Mouse (Mus musculus) intestine, embryonic 14.5 days (tissue): ENCODE data around the gene Lrrc8a. TPM values are rescaled to one million over a fixed set of nuclear protein-coding genes. Genes with fewer than 3 reads are reported as not detected.

Experiments
- ATAC-seq: fragments of 200-750 bp; cut with Nextera tagmentation; replicated peaks from 2 replicates; pipeline ENCODE4 v1.8.0; 2017; ENCODE audit warnings: low read depth, moderate number of reproducible peaks, moderate TSS enrichment, moderate library complexity; ENCODE audit not compliant: low FRiP score, low TSS enrichment
- DNase-seq: peaks from one replicate; pipeline ENCODE4 v3.0.0-alpha.2; 2018; ENCODE audit warnings: low spot score
- H3K27ac ChIP-seq: fragments of 300-500 bp; sonication (generic); 2 replicates; pipeline ENCODE4 v1.5.1; 2014; ENCODE audit warnings: low read depth, mild to moderate bottlenecking, control low read depth
- H3K27me3 ChIP-seq: fragments of 300-500 bp; sonication (generic); replicated peaks from 2 replicates; pipeline ENCODE4 v1.6.1; 2014; ENCODE audit warnings: low read length, control low read depth; ENCODE audit not compliant: control insufficient read depth, insufficient read depth
- H3K36me3 ChIP-seq: fragments of 300-500 bp; sonication (generic); 2 replicates; pipeline ENCODE4 v1.6.1; 2014; ENCODE audit warnings: low read length, control low read depth; ENCODE audit not compliant: control insufficient read depth, insufficient read depth
- H3K4me1 ChIP-seq: fragments of 300-500 bp; sonication (generic); replicated peaks from 2 replicates; pipeline ENCODE4 v1.6.1; 2014; ENCODE audit warnings: low read length, control low read depth, mixed read lengths; ENCODE audit not compliant: control insufficient read depth, insufficient read depth
- H3K4me2 ChIP-seq: fragments of 300-500 bp; sonication (generic); 2 replicates; pipeline ENCODE4 v1.6.1; 2014; ENCODE audit warnings: low read length
- H3K4me3 ChIP-seq: fragments of 300-500 bp; sonication (generic); 2 replicates; pipeline ENCODE4 v1.5.1; 2014; ENCODE audit warnings: low read depth, low read length, control low read depth, mixed read lengths
- H3K9ac ChIP-seq: fragments of 300-500 bp; sonication (generic); 2 replicates; pipeline ENCODE4 v1.6.1; 2014; ENCODE audit warnings: mild to moderate bottlenecking, low read length
- H3K9me3 ChIP-seq: fragments of 300-500 bp; sonication (generic); 2 replicates; pipeline ENCODE4 v1.6.1; 2016; ENCODE audit warnings: low read length, control low read depth; ENCODE audit not compliant: control insufficient read depth
- WGBS: fragments of 180-500 bp; shearing (Covaris S2); extraction: QIAGEN DNeasy Blood & Tissue Kit; methylation state at CpG from one replicate; pipeline ENCODE4 v1.1.7; 2014; 5-methylcytosine and 5-hydroxymethylcytosine counted together
- polyA plus RNA-seq: library from polyadenylated mRNA; unstranded; fragments of >200 nt; fragmentation: Nextera tagmentation; extraction: Ambion mirVana; gene quantifications from 2 replicates; pipeline ENCODE4 v1.2.1, GENCODE M21; 2014

Gene Lrrc8a
- polyA plus RNA-seq, 1 experiment from 2014 or later = 43.7 TPM

DNA sequence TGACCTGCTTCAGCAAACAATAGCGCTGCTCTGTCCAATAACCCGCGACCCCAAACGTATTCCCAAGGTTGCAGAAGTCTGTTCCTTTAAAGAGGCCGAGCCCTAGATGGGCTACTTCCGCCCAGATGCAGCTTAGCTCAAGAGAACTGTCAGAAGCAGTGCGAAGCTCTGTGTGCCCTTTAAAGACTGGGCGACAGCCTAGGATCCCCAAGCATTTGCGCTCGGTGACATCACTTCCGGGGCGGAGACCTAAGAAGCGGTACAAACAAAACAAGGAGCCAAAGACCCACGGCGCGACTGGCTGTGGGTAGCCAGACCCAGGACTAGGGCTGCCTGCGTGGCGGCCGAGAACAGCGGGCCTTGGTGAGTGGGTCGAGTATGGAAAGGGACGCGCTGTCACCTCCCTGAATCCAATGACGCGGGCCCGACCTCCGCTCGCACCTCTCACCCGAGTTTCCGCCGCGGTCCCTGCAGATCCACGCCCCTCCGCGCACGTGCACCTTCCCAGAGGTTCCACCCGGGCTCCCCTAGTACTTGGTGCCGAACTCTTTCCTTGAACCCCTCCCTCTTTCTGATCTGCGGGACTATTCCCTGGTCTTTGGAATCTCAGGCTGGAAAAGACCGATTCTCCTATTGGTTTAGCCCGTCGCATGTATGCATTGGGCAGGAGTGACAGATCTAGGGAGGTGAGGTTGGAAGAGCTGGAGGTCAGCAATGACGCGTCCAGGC, 31.7 kb upstream of the Lrrc8a start, which contains the start of gene Kyat1:
Kyat1 (minus strand) TSS at position 219 of the 729 bp plus-strand sequence.
- H3K9me3 ChIP-seq = no peaks in the 10 kb centered on the region
- peak within 1 kb of the TSS; percentile 49; the same call in 1 of the 2 replicates for H3K27ac ChIP-seq
- peak within 1 kb of the TSS; percentile 59 for H3K4me3 ChIP-seq
- DNase-seq (peak; percentile 97), ATAC-seq (peak; percentile 94)
- peak within 1 kb of the TSS; percentile 45 for H3K9ac ChIP-seq
- H3K27me3 ChIP-seq = no peaks in the 10 kb centered on the region
- H3K4me2 ChIP-seq = peak within 1 kb of the TSS; percentile 75
- under 1% methylated on average over 44 of the region's 44 CpGs for WGBS
- peaks cover 6% of the 10 kb centered on the region for H3K4me1 ChIP-seq
- H3K36me3 ChIP-seq = no peaks in the 10 kb centered on the region

DNA sequence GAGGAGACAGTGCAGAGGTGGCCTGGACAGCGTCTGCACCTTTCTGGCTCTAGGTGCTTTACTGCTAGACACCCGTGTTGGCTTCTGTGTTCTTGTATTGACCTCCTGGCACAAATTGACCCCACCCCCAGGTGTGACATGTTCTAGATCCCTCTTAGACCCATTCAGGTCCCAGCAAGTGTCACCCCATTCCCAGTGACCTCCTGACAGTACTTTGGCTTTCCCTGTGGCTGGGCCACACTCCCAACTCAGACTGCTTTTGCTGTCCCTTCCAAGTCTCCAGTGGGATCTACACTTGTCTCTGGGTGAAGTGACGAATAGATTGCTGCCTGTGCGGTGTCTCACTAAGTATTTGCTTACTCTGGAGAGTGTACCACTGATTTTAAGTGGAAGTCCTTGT, 30.1 kb upstream of the Lrrc8a start:
- no peak overlapping the region for H3K9ac ChIP-seq
- H3K4me3 ChIP-seq = no peak overlapping the region
- no peaks in the 10 kb centered on the region for H3K27me3 ChIP-seq
- WGBS = 78% methylated on average over 4 of the region's 4 CpGs
- H3K4me2 ChIP-seq = no peak overlapping the region
- DNase-seq (no peak), ATAC-seq (no peak)
- H3K27ac ChIP-seq = no peak overlapping the region
- H3K9me3 ChIP-seq = no peaks in the 10 kb centered on the region
- peaks cover 5% of the 10 kb centered on the region for H3K4me1 ChIP-seq
- no peaks in the 10 kb centered on the region for H3K36me3 ChIP-seq

DNA sequence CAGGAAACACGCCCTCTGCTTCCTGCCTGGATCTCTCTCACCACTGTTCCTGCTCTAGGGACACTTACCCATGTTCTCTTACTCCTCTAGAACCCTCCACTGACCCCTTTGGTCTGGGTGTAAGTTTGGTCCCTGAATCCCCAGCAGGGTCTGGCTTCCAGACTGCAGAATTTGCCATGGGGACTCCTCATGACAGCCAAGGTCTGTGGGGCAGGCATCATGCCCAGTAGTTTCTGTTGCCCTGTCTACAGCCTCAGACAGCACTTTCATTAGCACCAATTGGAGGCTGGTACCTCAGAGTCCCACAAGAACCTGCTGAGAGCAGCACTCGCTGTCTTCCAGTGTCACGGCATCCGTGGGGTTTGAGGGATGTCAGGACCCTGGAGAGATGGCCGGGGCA, 29.6 kb upstream of the Lrrc8a start:
- Histone ChIP-seq H3K27ac (no peak overlapping the region), H3K4me1 (peaks cover 5% of the 10 kb centered on the region), H3K4me3 (no peak overlapping the region), H3K36me3 (no peaks in the 10 kb centered on the region), H3K9me3 (no peaks in the 10 kb centered on the region), H3K27me3 (no peaks in the 10 kb centered on the region), H3K4me2 (no peak overlapping the region), H3K9ac (no peak overlapping the region)
- no peak for ATAC-seq
- no peak for DNase-seq
- 62% methylated on average over 5 of the region's 5 CpGs for WGBS

DNA sequence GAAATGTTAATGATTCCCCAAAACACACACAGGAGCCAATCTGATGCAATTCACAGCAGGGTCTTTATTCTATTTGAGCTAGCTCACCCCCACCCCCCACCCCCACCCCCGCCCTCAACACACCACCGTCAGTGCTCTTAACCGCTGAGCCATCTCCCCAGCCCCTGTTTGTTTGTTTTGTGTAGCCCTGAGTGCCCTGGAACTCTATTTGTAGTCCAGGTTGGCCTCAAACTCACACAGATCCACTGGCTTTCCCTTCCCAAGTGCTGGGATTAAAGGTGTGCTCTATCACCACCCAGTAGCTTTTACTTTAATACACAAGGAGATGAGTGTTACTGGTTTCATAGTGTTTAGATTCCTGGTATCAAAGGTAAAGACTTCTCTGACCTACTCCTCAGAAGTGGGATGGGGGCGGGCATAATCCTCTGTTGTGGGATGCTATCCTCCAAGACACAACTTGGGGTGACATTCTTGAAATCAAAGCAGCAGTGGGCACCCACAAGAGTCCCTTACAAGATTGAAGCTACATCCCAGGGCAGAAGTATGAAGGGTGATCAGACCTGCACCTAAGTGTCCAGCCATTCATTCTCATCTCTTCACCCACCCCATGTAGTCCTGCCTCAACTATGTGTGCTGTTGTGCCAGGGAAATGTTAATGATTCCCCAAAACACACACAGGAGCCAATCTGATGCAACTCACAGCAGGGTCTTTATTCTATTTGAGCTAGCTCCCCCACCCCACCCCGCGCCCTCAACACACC, 25.9 kb upstream of the Lrrc8a start:
- H3K36me3 ChIP-seq = no peaks in the 10 kb centered on the region
- WGBS = 59% methylated on average over 6 of the region's 6 CpGs
- H3K27me3 ChIP-seq = no peaks in the 10 kb centered on the region
- no peak overlapping the region for H3K4me2 ChIP-seq
- DNase-seq (no peak), ATAC-seq (no peak)
- no peak overlapping the region for H3K9ac ChIP-seq
- H3K4me3 ChIP-seq = no peak overlapping the region
- no peaks in the 10 kb centered on the region for H3K9me3 ChIP-seq
- no peak overlapping the region for H3K27ac ChIP-seq
- H3K4me1 ChIP-seq = no peaks in the 10 kb centered on the region

DNA sequence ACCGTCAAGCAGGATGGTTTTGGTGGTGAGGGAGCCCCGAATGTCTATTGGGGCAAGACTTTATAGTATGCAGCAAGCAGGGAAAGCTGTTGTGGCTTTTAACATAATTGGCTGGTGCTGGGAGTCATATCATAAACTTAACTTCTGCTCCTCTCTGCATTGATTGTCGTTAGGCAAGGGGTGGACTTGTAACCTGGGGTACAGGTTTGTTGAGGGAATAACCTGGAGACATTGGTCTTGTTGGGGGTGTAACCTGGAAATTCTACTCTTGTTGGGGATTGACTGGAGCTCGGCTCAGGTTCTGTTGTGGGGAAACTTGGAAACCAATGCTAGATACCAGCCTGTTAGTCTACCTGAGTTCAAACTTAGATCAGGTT, 25.4 kb upstream of the Lrrc8a start:
- no peaks in the 10 kb centered on the region for H3K27me3 ChIP-seq
- DNase-seq (no peak), ATAC-seq (no peak)
- no peaks in the 10 kb centered on the region for H3K36me3 ChIP-seq
- H3K9ac ChIP-seq = no peak overlapping the region
- H3K27ac ChIP-seq = no peak overlapping the region
- no peak overlapping the region for H3K4me2 ChIP-seq
- WGBS = 72% methylated on average over 4 of the region's 4 CpGs
- H3K4me1 ChIP-seq = no peaks in the 10 kb centered on the region
- no peak overlapping the region for H3K4me3 ChIP-seq
- H3K9me3 ChIP-seq = no peaks in the 10 kb centered on the region

DNA sequence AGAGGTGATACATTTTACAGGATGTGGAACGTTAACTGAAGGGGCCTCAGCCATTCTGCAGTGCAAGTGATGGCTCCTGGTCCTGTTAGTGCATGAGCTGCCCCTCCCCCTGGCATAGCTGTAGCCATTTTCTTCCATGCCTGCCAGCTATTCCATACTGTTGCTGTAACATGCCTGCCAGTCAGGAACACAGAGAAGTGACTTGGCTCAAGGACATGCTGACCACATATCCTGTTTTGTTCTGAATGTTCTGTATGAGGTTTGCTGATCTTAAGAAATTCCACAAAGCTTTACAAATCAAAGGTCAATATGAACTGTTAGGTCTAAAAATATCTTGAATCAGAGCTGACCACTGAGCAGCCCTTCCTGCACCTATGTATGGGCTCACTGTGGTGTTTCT, 24.6 kb upstream of the Lrrc8a start:
- Histone ChIP-seq H3K4me3 (no peak overlapping the region), H3K9ac (no peak overlapping the region), H3K27me3 (no peaks in the 10 kb centered on the region), H3K27ac (no peak overlapping the region), H3K9me3 (no peaks in the 10 kb centered on the region), H3K4me2 (no peak overlapping the region), H3K4me1 (no peaks in the 10 kb centered on the region), H3K36me3 (no peaks in the 10 kb centered on the region)
- no peak for DNase-seq
- no peak for ATAC-seq
- WGBS = 42% methylated on average over 1 of the region's 1 CpGs

DNA sequence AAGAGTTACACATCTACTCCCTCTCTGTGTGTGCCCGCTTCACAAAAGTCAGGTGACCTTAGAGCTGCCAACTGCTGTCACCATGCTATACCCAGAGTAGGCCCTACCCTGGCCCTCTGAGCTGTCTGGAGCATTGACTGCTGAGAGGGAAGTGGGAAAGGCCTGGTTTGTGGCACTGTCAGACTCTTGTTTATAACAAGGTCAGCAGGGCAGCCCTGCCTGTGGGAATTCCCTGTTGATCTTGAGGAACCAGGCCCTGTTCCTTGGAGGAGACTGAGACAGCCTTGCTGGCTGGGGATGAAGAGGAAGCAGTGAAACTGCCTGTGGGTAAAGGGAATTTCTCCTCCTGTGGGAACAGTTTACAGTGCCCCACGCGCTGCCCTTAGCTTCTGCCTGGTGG, 22.8 kb upstream of the Lrrc8a start:
- no peak overlapping the region for H3K27ac ChIP-seq
- no peaks in the 10 kb centered on the region for H3K27me3 ChIP-seq
- 61% methylated on average over 3 of the region's 3 CpGs for WGBS
- H3K36me3 ChIP-seq = no peaks in the 10 kb centered on the region
- no peak overlapping the region for H3K9ac ChIP-seq
- DNase-seq (no peak), ATAC-seq (no peak)
- H3K4me3 ChIP-seq = no peak overlapping the region
- H3K9me3 ChIP-seq = no peaks in the 10 kb centered on the region
- no peaks in the 10 kb centered on the region for H3K4me1 ChIP-seq
- no peak overlapping the region for H3K4me2 ChIP-seq

DNA sequence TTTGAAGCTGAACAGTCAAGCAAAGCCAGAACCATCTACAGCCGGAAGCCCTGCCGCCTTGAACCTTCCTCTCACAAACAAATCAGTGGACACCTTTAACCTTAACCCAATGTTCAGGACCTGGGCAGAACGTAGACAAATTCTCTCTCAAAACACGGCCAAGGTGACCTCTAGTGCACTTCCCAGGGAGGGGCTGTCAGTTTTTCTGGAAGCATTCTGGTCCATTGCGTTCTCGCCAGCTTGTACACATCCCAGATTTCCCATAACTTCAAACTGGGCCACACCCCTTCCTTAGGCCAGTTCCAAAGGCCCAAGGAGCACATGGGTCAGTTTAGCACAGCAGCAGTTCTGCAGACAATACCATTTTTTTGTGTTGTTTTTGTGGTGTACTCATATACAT, 22.0 kb upstream of the Lrrc8a start:
- ATAC-seq = no peak
- no peak overlapping the region for H3K4me2 ChIP-seq

More for the DNA sequence above, 22.0 kb upstream of the Lrrc8a start:
- no peak for DNase-seq
- Histone ChIP-seq H3K27me3 (no peaks in the 10 kb centered on the region), H3K36me3 (no peaks in the 10 kb centered on the region), H3K27ac (no peak overlapping the region), H3K9me3 (no peaks in the 10 kb centered on the region), H3K4me1 (no peaks in the 10 kb centered on the region), H3K4me3 (no peak overlapping the region), H3K9ac (no peak overlapping the region)
- WGBS = 44% methylated on average over 6 of the region's 6 CpGs
